Mouse (Mus musculus) brain, embryonic 14.5 days (tissue): ENCODE data around the gene Acoxl. TPM values are rescaled to one million over a fixed set of nuclear protein-coding genes. Genes with fewer than 3 reads are reported as not detected.

Experiments
- DNase-seq: peaks from one replicate; pipeline ENCODE4 v3.0.0-alpha.2; 2011; ENCODE audit warnings: low read depth
- CTCF ChIP-seq: fragments of 200-500 bp; IDR thresholded peaks from 2 replicates; pipeline ENCODE4 v1.5.1; 2012; ENCODE audit warnings: inconsistent platforms, mild to moderate bottlenecking, moderate library complexity, borderline replicate concordance; ENCODE audit not compliant: insufficient read depth, insufficient read length; ENCODE audit errors: extremely low read depth
- POLR2A ChIP-seq: fragments of 200-500 bp; IDR thresholded peaks from 2 replicates; pipeline ENCODE4 v1.6.1; 2012; ENCODE audit warnings: mild to moderate bottlenecking, inconsistent platforms, borderline replicate concordance; ENCODE audit not compliant: poor library complexity, insufficient read depth, insufficient read length, severe bottlenecking; ENCODE audit errors: extremely low read depth
- polyA plus RNA-seq: library from polyadenylated mRNA; depleted of rRNA; stranded (reverse); fragments of >200 nt; gene quantifications from 2 replicates; pipeline ENCODE4 v1.2.3, GENCODE M21; 2012

Gene Acoxl
- polyA plus RNA-seq, 1 experiment: 0.04 TPM

GRCm38 (mm10) chr2:128020039-128020907, 181.6 kb downstream of the Acoxl start:
- DNase-seq: peak; percentile 78
- TF ChIP-seq POLR2A: no peak
- no peak for TF ChIP-seq CTCF

GRCm38 (mm10) chr2:128020908-128021193, 182.2 kb downstream of the Acoxl start:
- no peak for DNase-seq
- TF ChIP-seq CTCF: no peak
- no peak for TF ChIP-seq POLR2A

GRCm38 (mm10) chr2:128023855-128024254, 185.2 kb downstream of the Acoxl start:
- TF ChIP-seq POLR2A: no peak
- DNase-seq: no peak

- TF ChIP-seq CTCF (no peak), POLR2A (no peak)
- no peak for DNase-seq
Observed at GRCm38 (mm10) chr2:128027696-128028095, 189.0 kb downstream of the Acoxl start.

GRCm38 (mm10) chr2:128029968-128030367, 191.3 kb downstream of the Acoxl start:
- DNase-seq: no peak
- TF ChIP-seq CTCF (no peak), POLR2A (no peak)

GRCm38 (mm10) chr2:128032111-128032510, 193.4 kb downstream of the Acoxl start:
- TF ChIP-seq POLR2A (no peak), CTCF (no peak)
- peak; percentile 35 for DNase-seq

- TF ChIP-seq CTCF (no peak), POLR2A (no peak)
- no peak for DNase-seq
Observed at GRCm38 (mm10) chr2:128033503-128033902, 194.8 kb downstream of the Acoxl start.

- TF ChIP-seq POLR2A (no peak), CTCF (no peak)
- DNase-seq: no peak
Observed at GRCm38 (mm10) chr2:128034066-128034665, 195.5 kb downstream of the Acoxl start.

GRCm38 (mm10) chr2:128038259-128038890, 199.7 kb downstream of the Acoxl start:
- DNase-seq: no peak
- TF ChIP-seq POLR2A (no peak), CTCF (no peak)

- TF ChIP-seq CTCF: no peak
- no peak for TF ChIP-seq POLR2A
- DNase-seq: no peak
Observed at GRCm38 (mm10) chr2:128041066-128041750, 202.5 kb downstream of the Acoxl start.

GRCm38 (mm10) chr2:128046454-128046853, 207.8 kb downstream of the Acoxl start:
- no peak for DNase-seq
- TF ChIP-seq CTCF: no peak
